In the genomic region with DNA sequence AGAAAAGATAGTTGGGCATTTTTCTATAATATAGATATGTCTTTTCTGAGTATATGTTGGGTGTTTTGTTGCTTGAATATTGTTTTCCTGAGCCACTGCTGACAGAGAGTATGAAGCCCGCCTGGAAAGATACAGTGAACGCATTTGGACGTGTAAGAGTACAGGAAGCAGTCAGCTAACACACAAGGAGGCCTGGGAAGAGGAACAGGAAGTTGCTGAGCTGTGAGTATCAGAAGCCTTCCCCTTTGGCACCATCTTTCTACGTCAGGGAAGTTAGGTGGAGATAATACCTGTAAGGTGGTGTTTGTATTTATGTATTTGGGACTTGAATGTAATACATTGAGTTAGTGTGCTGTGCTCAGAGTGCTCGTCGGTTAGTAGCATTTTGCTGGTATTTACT, we compare ENCODE assay signal across 17 mouse cellular contexts. TPM values are rescaled to one million over a fixed set of nuclear protein-coding genes. Genes with fewer than 3 reads are reported as not detected.
DNase-seq lines count a peak whose midpoint lies in the region; TF ChIP-seq lines count a peak whose summit lies in the region.
"Had no signal": no experiment of that assay in that cellular context is flagged by ENCODE, and none has a peak within 500 bp of the region (broad histone marks: within the 10 kb centered on the region; RNA-seq: fewer than 3 reads in every experiment).

No protein-coding gene starts in this region.

- H3K9me3 ChIP-seq in MEL (replicated peaks; ENCODE audit: insufficient read depth, low read length): no peaks in the 10 kb centered on the region
- H3K9me3 ChIP-seq: heart, embryonic 15.5 days; hindbrain, embryonic 13.5 days; limb, embryonic 15.5 days had no signal

- H3K79me2 ChIP-seq in MEL (ENCODE audit: control insufficient read depth, insufficient read depth, low read length, poor library complexity): peaks cover 46% of the 10 kb centered on the region
- H3K79me2 ChIP-seq in macrophage (ENCODE audit: inconsistent target): peaks cover 100% of the 10 kb centered on the region

- no peak for TF ChIP-seq RAD21 in MEL (IDR thresholded peaks at IDR 0.05; ENCODE audit: low read depth, low read length)

- peak; percentile 88 for DNase-seq in heart, adult 11 months
- DNase-seq in heart, postnatal 4 days: no peak
- DNase-seq in 416B (ENCODE audit: low read depth) (peak; percentile 52), MEL (ENCODE audit: low read depth, low spot score) (peak; percentile 73)
- no peak for DNase-seq in layer of hippocampus, adult 9-10 months (ENCODE audit: low spot score)
- DNase-seq in adrenal gland, adult (ENCODE audit: inconsistent age in 2 of 2, low spot score in 1 of 2): no peak
- DNase-seq in natural killer cell, adult 2 months (ENCODE audit: low spot score in 2 of 2): no peak
- DNase-seq: adrenal gland, postnatal 10 days; cerebellum, adult 11 months; kidney, adult 18-20 months; kidney, postnatal 25 days; midbrain, embryonic 14.5 days had no signal

- TF ChIP-seq POLR2A in MEL (IDR thresholded peaks at IDR 0.05; ENCODE audit: control insufficient read depth in 1 of 2, insufficient read depth in 1 of 2, low read depth in 1 of 2, low read length in 2 of 2, poor library complexity in 1 of 2): no peak

- peaks cover 3 to 5% of the 10 kb centered on the region in 2 experiments; a peak in 2 of 4 replicates for H3K4me1 ChIP-seq in MEL (ENCODE audit: control insufficient read depth in 1 of 2, insufficient read depth in 2 of 2, low read length in 2 of 2)

- no peak for TF ChIP-seq EP300 in MEL (IDR thresholded peaks at IDR 0.05; ENCODE audit: low read depth in 1 of 2, low read length in 2 of 2)

- H3K27me3 ChIP-seq in MEL (ENCODE audit: control insufficient read depth in 1 of 2, insufficient read depth in 2 of 2, low read length in 2 of 2): no peaks in the 10 kb centered on the region
- H3K27me3 ChIP-seq: heart, embryonic 15.5 days; hindbrain, embryonic 13.5 days; limb, embryonic 15.5 days had no signal

- no peak overlapping the region for H3K9ac ChIP-seq in MEL (ENCODE audit: control insufficient read depth, low read depth, low read length, poor library complexity, severe bottlenecking)
- H3K9ac ChIP-seq: heart, embryonic 15.5 days; hindbrain, embryonic 13.5 days; limb, embryonic 15.5 days had no signal

- no peak for TF ChIP-seq CTCF in MEL (IDR thresholded peaks at IDR 0.05 in 2 of 3, conservative IDR thresholded peaks at IDR 0.05 in 1 of 3; ENCODE audit: control insufficient read depth in 1 of 3, insufficient read depth in 1 of 3, low read depth in 2 of 3, low read length in 3 of 3, poor library complexity in 1 of 3, severe bottlenecking in 1 of 3)

- WGBS in macrophage (ENCODE audit: missing documents): 40% methylated on average over 6 of the region's 6 CpGs

- peaks cover 31 to 52% of the 10 kb centered on the region in 2 experiments for H3K36me3 ChIP-seq in MEL (ENCODE audit: control insufficient read depth in 1 of 2, insufficient read depth in 2 of 2, low read length in 2 of 2)
- peaks cover 18% of the 10 kb centered on the region for H3K36me3 ChIP-seq in macrophage (ENCODE audit: inconsistent target)

- H3K27ac ChIP-seq in MEL (ENCODE audit: control insufficient read depth, low read depth, low read length) (no peak overlapping the region), macrophage (0 out of 2 replicates have a peak overlapping the region, but pooled peaks have one; percentile 8)
- H3K27ac ChIP-seq: heart, embryonic 15.5 days; hindbrain, embryonic 13.5 days; limb, embryonic 15.5 days had no signal

- no peak overlapping the region for H3K4me3 ChIP-seq in MEL (ENCODE audit: control insufficient read depth in 1 of 2, insufficient read depth in 1 of 2, low read depth in 2 of 2, low read length in 2 of 2)
- no peak overlapping the region for H3K4me3 ChIP-seq in macrophage (ENCODE audit: inconsistent target)
- H3K4me3 ChIP-seq: erythroblast, embryonic 14.5 days; heart, embryonic 15.5 days; hindbrain, embryonic 13.5 days; limb, embryonic 15.5 days had no signal

TF ChIP-seq in MEL, 35 proteins besides CTCF, POLR2A, EP300 and RAD21:
- TF ChIP-seq ZMIZ1 (IDR thresholded peaks at IDR 0.05; ENCODE audit: low read depth, low read length) (no peak), USF1 (IDR thresholded peaks at IDR 0.05; ENCODE audit: low read depth, low read length) (no peak), TBP (IDR thresholded peaks at IDR 0.05; ENCODE audit: low read depth, low read length) (no peak), HCFC1 (IDR thresholded peaks at IDR 0.05; ENCODE audit: low read depth, low read length) (peak; percentile 66), GATA1 (IDR thresholded peaks at IDR 0.05; ENCODE audit: low read depth, low read length) (peak; percentile 27; the same call in 1 of the 2 replicates), MYB (IDR thresholded peaks at IDR 0.05; ENCODE audit: low read depth, low read length) (no peak), ZNF384 (IDR thresholded peaks at IDR 0.05; ENCODE audit: low read depth, low read length) (no peak), SMC3 (IDR thresholded peaks at IDR 0.05; ENCODE audit: low read depth, low read length) (no peak), ELF1 (IDR thresholded peaks at IDR 0.05; ENCODE audit: low read depth, low read length) (peak; percentile 69)

RNA-seq across cellular contexts. Expression of a gene that starts 9.3 kb away (rescaled TPM):
- total RNA-seq in heart, postnatal 4 days (2021): 10 to 100 TPM; 53.9 to 54.3 TPM
- 69.1 and 72.9 TPM in 2 replicates for total RNA-seq in MEL (2012; rRNA removed)
- polyA plus RNA-seq in MEL (2012; ENCODE audit: insufficient read depth in 1 of 2, insufficient read length in 2 of 2, low read depth in 1 of 2, low replicate concordance in 2 of 2, missing spikeins in 1 of 2): 10 to 100 TPM; 44.5 to 81.5 TPM
- 100 to 1,000 TPM in 24 of 26 experiments, 10 to 100 TPM in 2; 69.9 to 468 (median 267) TPM for total RNA-seq in macrophage (2018; cell fraction: chromatin; rRNA removed)
- total RNA-seq in macrophage (2018; cell fraction: cytosol; rRNA removed): 10 to 100 TPM; 22.7 to 83.7 (median 56.2) TPM
- 100 to 1,000 TPM in 18 of 26 experiments, 10 to 100 TPM in 8; 48.3 to 219 (median 142) TPM for total RNA-seq in macrophage (2018; cell fraction: nucleus; rRNA removed)
- polyA plus RNA-seq in macrophage (2018): 46.1 to 52.8 TPM (median 52.5 TPM) in 3 replicates

RNA-seq across cellular contexts. Expression of a gene that starts 28.3 kb away (rescaled TPM):
- total RNA-seq in heart, postnatal 4 days (2021): 10 to 100 TPM; 31.1 to 31.9 TPM
- 44.6 and 45.1 TPM in 2 replicates for total RNA-seq in MEL (2012; rRNA removed)
- polyA plus RNA-seq in MEL (2012; ENCODE audit: insufficient read depth in 1 of 2, insufficient read length in 2 of 2, low read depth in 1 of 2, low replicate concordance in 2 of 2, missing spikeins in 1 of 2) (10 to 100 TPM in 1 of 2 experiments, not detected in 1; 76.0 TPM), macrophage (2018) (42.0 to 57.3 TPM (median 42.9 TPM) in 3 replicates)
- 10 to 100 TPM in 25 of 26 experiments, 1 to 10 TPM in 1; 9.7 to 32.6 (median 21.1) TPM for total RNA-seq in macrophage (2018; cell fraction: chromatin; rRNA removed)
- total RNA-seq in macrophage (2018; cell fraction: cytosol; rRNA removed): 10 to 100 TPM; 31.0 to 53.9 (median 46.9) TPM
- 10 to 100 TPM; 13.2 to 33.4 (median 23.6) TPM for total RNA-seq in macrophage (2018; cell fraction: nucleus; rRNA removed)

RNA-seq across cellular contexts. Expression of a gene that starts 46.9 kb away (rescaled TPM):
- total RNA-seq in heart, postnatal 4 days (2021): 10 to 100 TPM; 15.8 to 18.4 TPM
- total RNA-seq in MEL (2012; rRNA removed): 19.3 and 20.5 TPM in 2 replicates
- polyA plus RNA-seq in MEL (2012; ENCODE audit: insufficient read depth in 1 of 2, insufficient read length in 2 of 2, low read depth in 1 of 2, low replicate concordance in 2 of 2, missing spikeins in 1 of 2) (10 to 100 TPM in 1 of 2 experiments, not detected in 1; 30.3 TPM), macrophage (2018) (2.9 to 5.8 TPM (median 3.4 TPM) in 3 replicates)
- 10 to 100 TPM in 4 of 26 experiments, 1 to 10 TPM in 17, under 1 TPM in 5; 0.29 to 13.0 (median 4.5) TPM for total RNA-seq in macrophage (2018; cell fraction: chromatin; rRNA removed)
- 1 to 10 TPM; 1.7 to 5.5 (median 3.9) TPM for total RNA-seq in macrophage (2018; cell fraction: cytosol; rRNA removed)
- 10 to 100 TPM in 2 of 26 experiments, 1 to 10 TPM in 23, under 1 TPM in 1; 0.79 to 14.6 (median 4.3) TPM for total RNA-seq in macrophage (2018; cell fraction: nucleus; rRNA removed)

RNA-seq across cellular contexts. Expression of a gene that starts 54.7 kb away (rescaled TPM):
- 1 to 10 TPM; 1.2 to 1.7 TPM for total RNA-seq in heart, postnatal 4 days (2021)
- 5.7 and 9.8 TPM in 2 replicates for total RNA-seq in MEL (2012; rRNA removed)
- polyA plus RNA-seq in MEL (2012; ENCODE audit: insufficient read depth in 1 of 2, insufficient read length in 2 of 2, low read depth in 1 of 2, low replicate concordance in 2 of 2, missing spikeins in 1 of 2) (1 to 10 TPM in 1 of 2 experiments, not detected in 1; 6.2 TPM), macrophage (2018) (not detected in 3 replicates)
- not detected for total RNA-seq in macrophage (2018; cell fraction: chromatin; rRNA removed)
- under 1 TPM in 1 of 26 experiments, not detected in 25; 0.09 TPM for total RNA-seq in macrophage (2018; cell fraction: cytosol; rRNA removed)
- total RNA-seq in macrophage (2018; cell fraction: nucleus; rRNA removed): not detected

Comparison
In these comparisons a context has a peak if more than half of its experiments do, and no peak if none do; other contexts are left out.
1. DNase-seq: peak in heart, adult 11 months (single experiment), 416B (single experiment) and MEL (single experiment); none in heart, postnatal 4 days (single experiment), layer of hippocampus, adult 9-10 months (single experiment), adrenal gland, adult (0 of 2) and natural killer cell, adult 2 months (0 of 2).